Mouse (Mus musculus): ENCODE results near the gene Adcy5. TPM values are rescaled to one million over a fixed set of nuclear protein-coding genes. Genes with fewer than 3 reads are reported as not detected.

Adcy5 gene
- polyA plus RNA-seq, 1 experiment from 2014 or later, result 0.42 TPM

DNA sequence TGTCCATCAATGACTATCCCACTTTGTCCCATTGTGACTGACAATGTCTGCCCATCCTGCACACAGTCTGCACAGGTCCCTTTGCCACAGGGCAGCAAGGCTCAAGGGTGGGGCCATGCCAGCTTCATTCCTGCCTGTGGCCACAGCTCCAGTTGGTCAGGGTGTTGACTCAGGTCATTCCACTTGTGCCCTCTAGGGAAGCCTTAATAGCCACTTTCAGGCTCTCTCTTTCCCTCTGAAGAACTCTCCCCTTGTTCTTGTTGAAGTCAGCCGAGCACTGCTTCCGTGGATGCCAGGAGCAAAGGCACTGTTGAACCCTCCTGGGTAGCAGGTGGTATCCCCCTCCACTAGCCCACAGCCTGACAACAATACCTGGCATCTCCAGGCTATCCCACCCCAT, 127.8 kb downstream of the Adcy5 start:
- H3K4me1 ChIP-seq (ENCODE audit: control insufficient read depth, insufficient read depth, low read length), result no peaks in the 10 kb centered on the region
- H3K27ac ChIP-seq (ENCODE audit: low read depth, low read length), result no peak overlapping the region
- H3K4me3 ChIP-seq (ENCODE audit: low read length), result no peak overlapping the region
- H3K9me3 ChIP-seq (ENCODE audit: control insufficient read depth, low read length), result no peaks in the 10 kb centered on the region
- H3K4me2 ChIP-seq (replicated peaks; ENCODE audit: low read depth, low read length), result no peak overlapping the region
- 84% methylated on average over 2 of the region's 2 CpGs for WGBS
- no peaks in the 10 kb centered on the region for H3K27me3 ChIP-seq (ENCODE audit: control insufficient read depth, insufficient read depth, low read length)
- no peak for ATAC-seq (ENCODE audit: low FRiP score, low TSS enrichment)
- no peak overlapping the region for H3K9ac ChIP-seq (ENCODE audit: low read depth, low read length)
- no peaks in the 10 kb centered on the region for H3K36me3 ChIP-seq (ENCODE audit: control insufficient read depth, insufficient read depth, low read length)

DNA sequence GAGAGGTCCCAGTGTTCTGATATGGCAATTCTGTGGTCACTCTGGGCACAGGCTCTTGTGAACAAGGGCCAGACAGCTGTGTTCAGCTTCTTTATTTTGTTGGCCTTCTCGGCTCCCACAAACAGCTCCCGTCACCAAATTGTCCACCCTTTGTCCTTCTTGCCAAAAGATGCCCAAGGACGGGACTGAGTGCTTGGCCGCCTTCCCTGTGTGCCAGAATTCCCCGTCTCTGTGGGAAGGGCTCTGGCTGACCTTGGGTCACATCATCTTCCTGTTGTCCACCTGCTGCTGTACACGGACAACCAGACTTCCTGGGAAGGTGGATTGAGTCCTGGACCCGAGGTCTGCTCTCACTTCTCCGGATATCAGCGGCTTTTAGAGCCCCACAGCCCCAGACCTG, 131.1 kb downstream of the Adcy5 start:
- Histone ChIP-seq H3K27ac (ENCODE audit: low read depth, low read length) (no peak overlapping the region), H3K9me3 (ENCODE audit: control insufficient read depth, low read length) (no peaks in the 10 kb centered on the region), H3K4me3 (ENCODE audit: low read length) (no peak overlapping the region), H3K4me2 (replicated peaks; ENCODE audit: low read depth, low read length) (no peak overlapping the region), H3K9ac (ENCODE audit: low read depth, low read length) (no peak overlapping the region), H3K4me1 (ENCODE audit: control insufficient read depth, insufficient read depth, low read length) (no peaks in the 10 kb centered on the region), H3K36me3 (ENCODE audit: control insufficient read depth, insufficient read depth, low read length) (no peaks in the 10 kb centered on the region), H3K27me3 (ENCODE audit: control insufficient read depth, insufficient read depth, low read length) (no peaks in the 10 kb centered on the region)
- 72% methylated on average over 9 of the region's 9 CpGs for WGBS
- ATAC-seq (ENCODE audit: low FRiP score, low TSS enrichment), result no peak

DNA sequence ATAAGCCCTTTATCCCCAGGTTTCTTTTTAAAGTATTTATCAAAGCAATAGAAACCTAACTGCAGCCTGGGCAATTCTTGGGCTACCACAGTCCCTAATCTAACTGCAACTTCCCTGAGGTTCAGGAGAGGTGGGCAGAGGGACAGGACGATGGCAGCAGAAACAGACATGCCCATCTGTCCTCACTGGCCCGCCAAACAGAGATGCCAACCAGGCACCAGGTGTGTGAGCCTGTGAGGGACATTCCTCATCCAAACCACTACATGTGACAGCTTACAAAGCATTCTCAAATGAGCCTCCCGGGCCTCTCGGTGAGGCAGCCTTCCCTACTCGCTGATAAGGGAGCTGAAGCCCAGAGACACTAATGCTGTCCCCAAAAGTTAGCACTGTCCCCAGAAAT, 132.6 kb downstream of the Adcy5 start:
- H3K4me1 ChIP-seq (ENCODE audit: control insufficient read depth, insufficient read depth, low read length), result no peaks in the 10 kb centered on the region

DNA sequence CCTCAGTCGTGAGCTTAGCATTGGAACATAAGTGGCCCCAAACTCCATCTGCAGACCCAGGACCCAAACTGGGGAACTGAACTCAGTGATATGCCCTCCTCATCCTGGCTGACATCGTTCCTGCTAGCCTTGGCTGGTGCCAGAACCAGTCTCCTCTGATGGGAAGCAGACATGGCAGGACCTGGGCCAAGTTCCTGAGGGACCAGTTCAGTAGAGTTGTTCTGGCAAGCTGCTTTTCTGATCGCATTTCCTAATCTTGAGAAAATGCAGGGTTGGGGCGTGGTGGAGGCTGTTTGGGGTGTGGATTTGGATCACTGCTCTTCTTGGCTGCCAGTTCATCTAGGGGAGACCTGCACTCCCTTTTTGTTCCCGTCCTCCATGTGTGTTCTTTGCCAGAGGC, 143.1 kb downstream of the Adcy5 start:
- no peak overlapping the region for H3K4me3 ChIP-seq (ENCODE audit: low read length)
- no peak overlapping the region for H3K9ac ChIP-seq (ENCODE audit: low read depth, low read length)
- H3K4me2 ChIP-seq (replicated peaks; ENCODE audit: low read depth, low read length), result no peak overlapping the region
- 77% methylated on average over 5 of the region's 5 CpGs for WGBS
- H3K9me3 ChIP-seq (ENCODE audit: control insufficient read depth, low read length), result no peaks in the 10 kb centered on the region
- no peak for ATAC-seq (ENCODE audit: low FRiP score, low TSS enrichment)
- H3K4me1 ChIP-seq (ENCODE audit: control insufficient read depth, insufficient read depth, low read length), result no peaks in the 10 kb centered on the region
- no peaks in the 10 kb centered on the region for H3K27me3 ChIP-seq (ENCODE audit: control insufficient read depth, insufficient read depth, low read length)
- no peak overlapping the region for H3K27ac ChIP-seq (ENCODE audit: low read depth, low read length)
- no peaks in the 10 kb centered on the region for H3K36me3 ChIP-seq (ENCODE audit: control insufficient read depth, insufficient read depth, low read length)

More for the DNA sequence above, 132.6 kb downstream of the Adcy5 start:
- Histone ChIP-seq H3K27me3 (ENCODE audit: control insufficient read depth, insufficient read depth, low read length) (no peaks in the 10 kb centered on the region), H3K9ac (ENCODE audit: low read depth, low read length) (no peak overlapping the region), H3K9me3 (ENCODE audit: control insufficient read depth, low read length) (no peaks in the 10 kb centered on the region), H3K36me3 (ENCODE audit: control insufficient read depth, insufficient read depth, low read length) (no peaks in the 10 kb centered on the region), H3K27ac (ENCODE audit: low read depth, low read length) (no peak overlapping the region), H3K4me3 (ENCODE audit: low read length) (no peak overlapping the region), H3K4me2 (replicated peaks; ENCODE audit: low read depth, low read length) (no peak overlapping the region)
- ATAC-seq (ENCODE audit: low FRiP score, low TSS enrichment), result no peak
- 90% methylated on average over 5 of the region's 5 CpGs for WGBS

DNA sequence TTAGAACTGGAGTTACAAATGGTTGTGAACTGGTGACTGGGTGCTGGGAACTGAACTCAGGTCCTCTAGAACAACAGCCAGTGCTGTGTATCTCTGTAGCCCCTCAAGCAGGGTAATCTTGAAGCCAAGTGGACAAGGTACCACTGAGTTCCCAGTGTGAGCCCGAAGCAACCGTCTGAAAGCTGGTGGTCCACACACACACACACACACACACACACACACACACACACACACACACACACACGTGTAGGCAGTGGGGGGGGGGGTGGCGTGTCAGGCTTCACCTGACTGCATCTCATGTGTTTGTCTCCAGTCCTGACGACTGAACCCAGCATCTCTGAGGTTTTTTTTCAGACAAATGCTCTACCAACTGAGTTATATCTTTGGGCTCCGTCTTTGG, 145.5 kb downstream of the Adcy5 start:
- no peak overlapping the region for H3K27ac ChIP-seq (ENCODE audit: low read depth, low read length)
- ATAC-seq (ENCODE audit: low FRiP score, low TSS enrichment), result no peak
- no peak overlapping the region for H3K4me3 ChIP-seq (ENCODE audit: low read length)
- no peaks in the 10 kb centered on the region for H3K36me3 ChIP-seq (ENCODE audit: control insufficient read depth, insufficient read depth, low read length)
- no peaks in the 10 kb centered on the region for H3K4me1 ChIP-seq (ENCODE audit: control insufficient read depth, insufficient read depth, low read length)
- H3K27me3 ChIP-seq (ENCODE audit: control insufficient read depth, insufficient read depth, low read length), result no peaks in the 10 kb centered on the region
- 87% methylated on average over 5 of the region's 6 CpGs for WGBS
- no peak overlapping the region for H3K9ac ChIP-seq (ENCODE audit: low read depth, low read length)
- H3K9me3 ChIP-seq (ENCODE audit: control insufficient read depth, low read length), result no peaks in the 10 kb centered on the region
- no peak overlapping the region for H3K4me2 ChIP-seq (replicated peaks; ENCODE audit: low read depth, low read length)

DNA sequence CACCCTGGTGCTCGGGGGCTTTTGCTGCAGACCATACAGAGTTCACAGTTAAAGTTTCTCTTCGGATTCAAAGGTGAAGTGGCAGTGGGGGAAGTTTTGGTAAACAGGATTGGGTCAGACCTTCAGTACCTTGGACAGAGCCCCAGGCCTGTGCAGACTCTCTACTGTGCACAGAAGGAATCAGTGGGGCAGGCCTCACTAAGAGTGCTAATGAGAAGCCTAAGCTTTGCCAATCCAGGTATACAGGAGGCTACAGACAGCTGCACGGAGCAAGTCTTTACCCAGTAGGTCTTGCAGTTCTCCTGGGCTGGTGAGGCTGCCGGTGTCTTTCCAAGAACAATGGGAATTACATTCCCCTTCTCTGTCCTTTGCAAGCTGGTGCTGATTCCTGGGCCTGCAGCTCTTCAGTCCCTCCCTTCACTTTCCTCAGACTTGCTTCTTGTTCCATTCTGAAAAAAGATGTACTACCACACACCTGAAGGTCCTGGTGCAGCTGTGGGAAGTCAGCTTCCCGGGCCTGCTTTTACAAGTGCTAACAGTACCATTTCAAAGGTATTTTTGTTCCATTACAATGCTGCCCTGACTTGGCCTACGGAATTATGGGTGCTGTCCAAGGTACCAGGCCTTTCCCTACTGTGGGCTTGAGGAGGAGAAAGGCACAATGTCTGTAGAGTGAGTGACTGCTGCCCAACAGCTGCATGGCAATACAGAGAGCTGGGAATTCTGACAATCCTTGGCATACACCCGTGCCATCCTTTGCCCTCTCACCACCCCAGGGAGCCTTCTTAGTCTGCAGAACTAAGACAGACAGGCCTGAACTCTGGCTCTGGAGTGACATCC, 148.0 kb downstream of the Adcy5 start:
- Histone ChIP-seq H3K9ac (ENCODE audit: low read depth, low read length) (no peak overlapping the region), H3K27me3 (ENCODE audit: control insufficient read depth, insufficient read depth, low read length) (no peaks in the 10 kb centered on the region), H3K36me3 (ENCODE audit: control insufficient read depth, insufficient read depth, low read length) (no peaks in the 10 kb centered on the region), H3K4me1 (ENCODE audit: control insufficient read depth, insufficient read depth, low read length) (no peaks in the 10 kb centered on the region), H3K4me3 (ENCODE audit: low read length) (no peak overlapping the region), H3K4me2 (replicated peaks; ENCODE audit: low read depth, low read length) (no peak overlapping the region), H3K27ac (ENCODE audit: low read depth, low read length) (no peak overlapping the region), H3K9me3 (ENCODE audit: control insufficient read depth, low read length) (no peaks in the 10 kb centered on the region)
- 40% methylated on average over 7 of the region's 7 CpGs for WGBS
- peak; percentile 46; the same call in 1 of the 2 replicates for ATAC-seq (ENCODE audit: low FRiP score, low TSS enrichment)

DNA sequence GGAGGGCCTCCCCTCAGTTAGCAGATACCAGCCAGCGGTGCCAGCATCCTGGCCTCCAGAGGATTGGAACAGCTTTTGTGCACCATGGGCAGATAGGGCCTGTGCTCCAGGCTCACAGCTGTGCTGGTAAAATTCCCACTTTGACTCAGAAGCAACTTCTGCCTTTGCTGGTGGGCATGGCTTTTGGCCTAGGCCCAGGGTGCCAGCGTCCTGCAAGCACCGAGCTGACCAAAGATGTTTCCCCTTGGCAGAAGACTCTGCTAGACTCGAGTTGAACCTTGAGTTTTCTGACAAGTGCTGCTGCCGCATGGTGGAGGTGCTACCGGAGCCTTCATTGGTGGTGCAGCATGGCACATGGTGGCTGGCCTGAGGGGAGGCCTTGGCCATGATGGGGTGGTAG, 149.0 kb downstream of the Adcy5 start:
- Histone ChIP-seq H3K9ac (ENCODE audit: low read depth, low read length) (no peak overlapping the region), H3K36me3 (ENCODE audit: control insufficient read depth, insufficient read depth, low read length) (no peaks in the 10 kb centered on the region), H3K27me3 (ENCODE audit: control insufficient read depth, insufficient read depth, low read length) (no peaks in the 10 kb centered on the region), H3K27ac (ENCODE audit: low read depth, low read length) (no peak overlapping the region), H3K9me3 (ENCODE audit: control insufficient read depth, low read length) (no peaks in the 10 kb centered on the region), H3K4me3 (ENCODE audit: low read length) (no peak overlapping the region), H3K4me1 (ENCODE audit: control insufficient read depth, insufficient read depth, low read length) (no peaks in the 10 kb centered on the region), H3K4me2 (replicated peaks; ENCODE audit: low read depth, low read length) (no peak overlapping the region)
- no peak for ATAC-seq (ENCODE audit: low FRiP score, low TSS enrichment)
- 90% methylated on average over 6 of the region's 6 CpGs for WGBS

DNA sequence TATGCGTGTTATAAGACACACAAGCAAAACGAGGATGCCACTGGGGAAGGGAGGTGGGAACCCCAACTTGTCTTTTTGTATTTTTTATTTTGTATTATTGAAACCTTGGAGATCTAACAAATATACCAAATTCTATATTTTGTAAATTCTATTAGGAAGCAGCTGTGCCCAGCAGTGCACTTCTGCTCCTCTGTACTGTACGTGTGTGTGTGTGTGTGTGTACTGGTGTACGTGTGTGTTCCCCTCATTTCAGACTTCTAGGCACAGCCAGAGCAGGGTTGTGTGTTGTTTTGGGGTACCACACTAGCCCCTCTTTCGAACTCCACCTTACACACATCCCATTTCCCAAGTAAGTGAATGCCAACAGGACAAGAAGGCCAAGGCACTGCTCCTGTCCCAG, 149.7 kb downstream of the Adcy5 start:
- Histone ChIP-seq H3K4me1 (ENCODE audit: control insufficient read depth, insufficient read depth, low read length) (no peaks in the 10 kb centered on the region), H3K27ac (ENCODE audit: low read depth, low read length) (no peak overlapping the region), H3K4me3 (ENCODE audit: low read length) (no peak overlapping the region), H3K4me2 (replicated peaks; ENCODE audit: low read depth, low read length) (no peak overlapping the region), H3K9ac (ENCODE audit: low read depth, low read length) (no peak overlapping the region), H3K9me3 (ENCODE audit: control insufficient read depth, low read length) (no peaks in the 10 kb centered on the region), H3K27me3 (ENCODE audit: control insufficient read depth, insufficient read depth, low read length) (no peaks in the 10 kb centered on the region), H3K36me3 (ENCODE audit: control insufficient read depth, insufficient read depth, low read length) (no peaks in the 10 kb centered on the region)
- ATAC-seq (ENCODE audit: low FRiP score, low TSS enrichment), result no peak
- 86% methylated on average over 5 of the region's 5 CpGs for WGBS

DNA sequence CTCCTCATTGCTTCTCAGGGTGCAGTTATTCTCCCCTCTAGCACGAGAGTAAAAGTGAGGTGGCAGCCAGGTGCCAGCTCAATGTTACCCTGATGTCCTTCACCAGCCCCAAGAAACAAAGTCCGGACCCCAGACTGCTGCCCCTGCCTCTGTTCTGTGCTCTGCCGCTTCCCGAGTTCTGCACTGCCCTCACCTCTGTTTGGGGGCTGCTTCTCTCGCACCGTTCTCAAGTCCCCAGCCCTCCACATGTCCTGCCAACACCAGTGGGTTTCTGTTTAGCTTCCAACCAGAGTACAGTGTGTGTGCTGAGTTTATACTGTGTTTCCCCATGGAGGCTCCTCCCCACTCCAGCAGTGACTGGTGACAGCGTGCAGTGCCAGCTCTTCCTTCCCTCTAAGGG, 150.5 kb downstream of the Adcy5 start:
- Histone ChIP-seq H3K4me2 (replicated peaks; ENCODE audit: low read depth, low read length) (no peak overlapping the region), H3K9me3 (ENCODE audit: control insufficient read depth, low read length) (no peaks in the 10 kb centered on the region), H3K4me3 (ENCODE audit: low read length) (no peak overlapping the region), H3K36me3 (ENCODE audit: control insufficient read depth, insufficient read depth, low read length) (no peaks in the 10 kb centered on the region), H3K27me3 (ENCODE audit: control insufficient read depth, insufficient read depth, low read length) (no peaks in the 10 kb centered on the region), H3K27ac (ENCODE audit: low read depth, low read length) (no peak overlapping the region), H3K9ac (ENCODE audit: low read depth, low read length) (no peak overlapping the region), H3K4me1 (ENCODE audit: control insufficient read depth, insufficient read depth, low read length) (no peaks in the 10 kb centered on the region)
- ATAC-seq (ENCODE audit: low FRiP score, low TSS enrichment), result no peak
- WGBS, result 91% methylated on average over 7 of the region's 7 CpGs

Measured in kidney, embryonic 14.5 days (tissue).